Mouse (Mus musculus) layer of hippocampus, adult 9-10 months (tissue): ENCODE measurements around the gene Usb1.
"Not testable (repeated sequence)": the region's sequence is repeated elsewhere in the genome, so short reads cannot be mapped to it uniquely, and the experiment has no call there.

Source experiments
- DNase-seq: peaks from one replicate; pipeline ENCODE4 v3.0.0; 2022; ENCODE audit warnings: low spot score

Usb1 gene

GRCm38 (mm10) chr8:95375374-95375930 is 43.4 kb downstream of the Usb1 start:
- no peak for DNase-seq

- no peak for DNase-seq
Measured at GRCm38 (mm10) chr8:95376309-95376999, 44.4 kb downstream of the Usb1 start.

GRCm38 (mm10) chr8:95377101-95377500 is 45.0 kb downstream of the Usb1 start:
- DNase-seq = no peak

- DNase-seq = no peak
Measured at GRCm38 (mm10) chr8:95377863-95378291, 45.8 kb downstream of the Usb1 start.

GRCm38 (mm10) chr8:95378928-95379327 is 46.8 kb downstream of the Usb1 start:
- DNase-seq = not testable (repeated sequence)

- DNase-seq = no peak
Measured at GRCm38 (mm10) chr8:95380953-95381352, 48.9 kb downstream of the Usb1 start.

GRCm38 (mm10) chr8:95381595-95381994 is 49.5 kb downstream of the Usb1 start:
- no peak for DNase-seq

- DNase-seq = no peak
Measured at GRCm38 (mm10) chr8:95384501-95384900, 52.4 kb downstream of the Usb1 start.

GRCm38 (mm10) chr8:95386037-95386436 is 54.0 kb downstream of the Usb1 start:
- no peak for DNase-seq

- DNase-seq = no peak
Measured at GRCm38 (mm10) chr8:95387221-95387620, 55.1 kb downstream of the Usb1 start.

GRCm38 (mm10) chr8:95387936-95388335 is 55.9 kb downstream of the Usb1 start:
- DNase-seq = no peak

GRCm38 (mm10) chr8:95390312-95390711 is 58.2 kb downstream of the Usb1 start:
- no peak for DNase-seq

- DNase-seq = no peak
Measured at GRCm38 (mm10) chr8:95391101-95391500, 59.0 kb downstream of the Usb1 start.

- DNase-seq = no peak
Measured at GRCm38 (mm10) chr8:95392604-95393003, 60.5 kb downstream of the Usb1 start.

GRCm38 (mm10) chr8:95395186-95395918 is 63.3 kb downstream of the Usb1 start:
- no peak for DNase-seq

- no peak for DNase-seq
Measured at GRCm38 (mm10) chr8:95396752-95397151, 64.7 kb downstream of the Usb1 start.
